19 mouse cellular contexts compared by ENCODE assay signal in the genomic region with DNA sequence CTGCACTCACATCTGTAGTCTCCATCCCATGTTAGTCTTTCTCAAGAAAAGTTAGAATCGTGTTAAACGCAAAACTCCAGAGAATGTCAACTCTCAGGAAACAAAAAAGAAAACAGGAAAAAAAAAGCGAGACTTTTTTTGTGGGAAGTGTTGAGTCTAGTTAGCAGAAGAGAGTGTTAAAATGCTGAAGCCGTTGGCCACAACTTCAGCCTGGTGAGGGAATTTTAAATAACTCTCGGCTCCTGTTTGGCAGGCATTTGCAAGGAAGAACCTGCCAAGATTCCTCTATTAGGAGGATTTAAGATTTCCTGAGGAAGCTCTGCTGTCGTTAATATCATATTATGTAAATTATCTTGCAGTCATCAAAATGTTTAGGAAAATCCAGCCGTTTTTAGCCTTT.
DNase-seq lines count a peak whose midpoint lies in the region; ATAC-seq and TF ChIP-seq lines count a peak whose summit lies in the region.
"Had no signal": no experiment of that assay in that cellular context is flagged by ENCODE, and none has a peak within 500 bp of the region (broad histone marks: within the 10 kb centered on the region; RNA-seq: fewer than 3 reads in every experiment).

No protein-coding gene starts in this region.

- no peak overlapping the region for H3K27ac ChIP-seq in forebrain, postnatal 0 days (ENCODE audit: low read depth, low read length)
- H3K27ac ChIP-seq in forebrain, embryonic 12.5 days, result no peak overlapping the region
- H3K27ac ChIP-seq: hindbrain, embryonic 12.5 days; midbrain, embryonic 13.5 days; neural tube, embryonic 13.5 days had no signal

- 42% methylated on average over 7 of the region's 7 CpGs for WGBS in forebrain, postnatal 0 days
- 89% methylated on average over 7 of the region's 7 CpGs for WGBS in forebrain, embryonic 12.5 days

- no peaks in the 10 kb centered on the region for H3K9me3 ChIP-seq in forebrain, postnatal 0 days (ENCODE audit: low read length)
- no peaks in the 10 kb centered on the region for H3K9me3 ChIP-seq in forebrain, embryonic 12.5 days
- H3K9me3 ChIP-seq: hindbrain, embryonic 12.5 days; midbrain, embryonic 13.5 days; neural tube, embryonic 13.5 days had no signal

- H3K9ac ChIP-seq in forebrain, postnatal 0 days, result no peak overlapping the region
- H3K9ac ChIP-seq in forebrain, embryonic 12.5 days, result no peak overlapping the region
- H3K9ac ChIP-seq: hindbrain, embryonic 12.5 days; midbrain, embryonic 13.5 days; neural tube, embryonic 13.5 days had no signal

- no peak for ATAC-seq in forebrain, postnatal 0 days
- ATAC-seq in forebrain, embryonic 12.5 days (ENCODE audit: low FRiP score), result no peak
- ATAC-seq: inflammation-experienced regulatory T-cells, adult 6 months; midbrain, embryonic 13.5 days had no signal

- H3K36me3 ChIP-seq in forebrain, postnatal 0 days (ENCODE audit: insufficient read depth), result no peaks in the 10 kb centered on the region
- no peaks in the 10 kb centered on the region for H3K36me3 ChIP-seq in forebrain, embryonic 12.5 days (replicated peaks)
- H3K36me3 ChIP-seq: G1E; hindbrain, embryonic 12.5 days; midbrain, embryonic 13.5 days; neural tube, embryonic 13.5 days had no signal

- TF ChIP-seq CTCF in forebrain, postnatal 0 days (IDR thresholded peaks at IDR 0.05; ENCODE audit: low read depth), result no peak

- H3K4me1 ChIP-seq in forebrain, postnatal 0 days (ENCODE audit: insufficient read depth), result 0 out of 2 replicates have a peak, but pooled peaks cover 3% of the 10 kb centered on the region
- no peaks in the 10 kb centered on the region for H3K4me1 ChIP-seq in forebrain, embryonic 12.5 days
- H3K4me1 ChIP-seq: hindbrain, embryonic 12.5 days; midbrain, embryonic 13.5 days; neural tube, embryonic 13.5 days had no signal

- peak; percentile 48 for DNase-seq in forebrain, postnatal 0 days
- DNase-seq in kidney, postnatal 14 days, result peak; percentile 31
- no peak for DNase-seq in kidney, adult 18-20 months
- peak; percentile 18 to 24 for DNase-seq in right cerebral cortex, adult 2 months (ENCODE audit: low spot score in 2 of 2)
- DNase-seq in right cerebral cortex, postnatal 4 days, result no peak
- no peak for DNase-seq in thymus, postnatal 14 days
- no peak for DNase-seq in adrenal gland, adult 18-20 months (ENCODE audit: low spot score in 2 of 2)
- DNase-seq: cerebellum, adult 8-10 months; layer of hippocampus, adult 9-11 months; liver; lung, postnatal 14 days; thymus, postnatal 4 days had no signal

- no peak overlapping the region for H3K4me3 ChIP-seq in forebrain, postnatal 0 days (ENCODE audit: low read depth, low read length)
- H3K4me3 ChIP-seq in forebrain, embryonic 12.5 days (replicated peaks), result no peak overlapping the region
- H3K4me3 ChIP-seq: hindbrain, embryonic 12.5 days; midbrain, embryonic 13.5 days; neural tube, embryonic 13.5 days had no signal

- H3K27me3 ChIP-seq in forebrain, postnatal 0 days (ENCODE audit: insufficient read depth, low read length), result no peaks in the 10 kb centered on the region
- H3K27me3 ChIP-seq in forebrain, embryonic 12.5 days, result no peaks in the 10 kb centered on the region
- H3K27me3 ChIP-seq: hindbrain, embryonic 12.5 days; midbrain, embryonic 13.5 days; neural tube, embryonic 13.5 days had no signal

- no peak overlapping the region for H3K4me2 ChIP-seq in forebrain, postnatal 0 days (ENCODE audit: low read depth)
- H3K4me2 ChIP-seq in forebrain, embryonic 12.5 days, result no peak overlapping the region
- H3K4me2 ChIP-seq: heart, embryonic 11.5 days; hindbrain, embryonic 12.5 days; midbrain, embryonic 13.5 days; neural tube, embryonic 13.5 days had no signal

Comparison
In these comparisons a context has a peak if more than half of its experiments do, and no peak if none do; other contexts are left out.
1. DNase-seq: peak in forebrain, postnatal 0 days (single experiment), kidney, postnatal 14 days (single experiment) and right cerebral cortex, adult 2 months (2 of 2); none in kidney, adult 18-20 months (single experiment), right cerebral cortex, postnatal 4 days (single experiment), thymus, postnatal 14 days (single experiment) and adrenal gland, adult 18-20 months (0 of 2).